Mouse (Mus musculus) lung, adult 2 months (tissue): ENCODE results near the gene Ttyh3. TPM values are rescaled to one million over a fixed set of nuclear protein-coding genes. Genes with fewer than 3 reads are reported as not detected.

Source experiments
- DNase-seq: peaks from one replicate; pipeline ENCODE4 v3.0.0; 2022
- H3K4me1 ChIP-seq: fragments of 200-500 bp; 2 replicates; pipeline ENCODE4 v1.6.1; 2011; ENCODE audit warnings: low read length; ENCODE audit not compliant: control insufficient read depth, insufficient read depth
- H3K4me3 ChIP-seq: fragments of 200-500 bp; replicated peaks from 2 replicates; pipeline ENCODE3; 2011; ENCODE audit warnings: low read depth, mild to moderate bottlenecking, control low read depth, low read length; ENCODE audit errors: extremely low read depth
- CTCF ChIP-seq: fragments of 200-500 bp; IDR thresholded peaks from 2 replicates; pipeline ENCODE4 v1.5.1; 2011; ENCODE audit warnings: mild to moderate bottlenecking, low read length, control low read depth; ENCODE audit not compliant: insufficient read depth
- POLR2A ChIP-seq: fragments of 200-500 bp; IDR thresholded peaks from 2 replicates; pipeline ENCODE4 v1.6.1; 2011; ENCODE audit warnings: low read depth, mild to moderate bottlenecking, control low read depth, low read length, borderline replicate concordance; ENCODE audit errors: extremely low read depth
- WGBS: fragments of 180-500 bp; shearing (Covaris S2); methylation state at CpG from one replicate; pipeline ENCODE4 v1.1.7; 2018; 5-methylcytosine and 5-hydroxymethylcytosine counted together
- polyA plus RNA-seq: library from polyadenylated mRNA; depleted of rRNA; stranded (reverse); fragments of >200 nt; gene quantifications from 2 replicates; pipeline ENCODE4 v1.2.3, GENCODE M21; 2012

The Ttyh3 gene
- polyA plus RNA-seq, 1 experiment = 117 TPM

DNA sequence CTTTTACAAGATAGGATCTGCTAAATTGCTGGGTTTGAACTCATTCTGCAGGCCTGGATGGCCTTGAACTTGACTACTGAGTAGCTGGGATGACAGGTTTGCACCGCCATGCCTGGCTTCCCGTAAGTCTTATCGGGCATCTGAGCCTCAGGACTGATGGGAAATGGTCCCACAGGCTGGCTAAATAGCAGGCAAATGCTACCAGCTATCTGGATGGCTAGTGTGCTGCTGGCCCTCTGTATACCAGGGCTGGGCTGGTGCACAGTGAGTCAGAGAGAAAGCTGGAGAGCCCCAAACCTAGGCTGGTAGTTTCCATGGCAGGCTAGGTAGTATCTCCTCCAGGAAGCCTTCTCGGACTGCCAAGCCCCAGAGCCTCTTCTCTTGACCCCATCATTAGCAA lies 3.4 kb downstream of the Ttyh3 start:
- TF ChIP-seq CTCF (no peak), POLR2A (no peak)
- Histone ChIP-seq H3K4me3 (no peak overlapping the region), H3K4me1 (peaks cover 16% of the 10 kb centered on the region)
- no peak for DNase-seq
- 56% methylated on average over 4 of the region's 4 CpGs for WGBS

DNA sequence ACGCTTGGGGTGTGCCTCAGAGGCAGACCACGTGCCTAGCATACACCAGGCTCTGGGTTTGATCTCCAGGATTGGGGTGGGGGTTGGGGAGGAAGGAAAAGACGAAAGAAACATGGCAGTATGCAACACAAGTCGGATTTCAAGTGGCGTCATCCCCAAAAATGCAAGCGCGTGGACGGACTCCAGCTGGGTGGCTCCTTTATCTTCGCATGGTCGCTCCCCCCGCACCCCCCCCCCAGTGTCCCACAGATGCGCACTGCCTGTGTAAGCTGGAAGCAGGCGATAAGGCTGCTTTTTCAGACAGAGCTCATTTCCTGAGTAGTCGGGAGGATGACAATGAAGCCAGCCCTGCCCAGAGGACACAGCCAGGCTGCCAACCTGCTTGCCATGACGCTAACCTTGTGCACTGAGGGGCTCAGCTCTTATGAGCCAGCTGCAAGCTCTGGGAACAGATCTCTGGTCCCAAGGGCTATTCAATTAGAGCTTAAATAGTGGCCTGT lies 4.1 kb downstream of the Ttyh3 start:
- Histone ChIP-seq H3K4me3 (no peak overlapping the region), H3K4me1 (peaks cover 16% of the 10 kb centered on the region)
- WGBS = 50% methylated on average over 15 of the region's 15 CpGs
- no peak for DNase-seq
- no peak for TF ChIP-seq CTCF

- DNase-seq = no peak
- Histone ChIP-seq H3K4me3 (no peak overlapping the region), H3K4me1 (peaks cover 15% of the 10 kb centered on the region)
- TF ChIP-seq CTCF (no peak), POLR2A (no peak)
- WGBS = 69% methylated on average over 6 of the region's 6 CpGs
Measured at GRCm38 (mm10) chr5:140644263-140644662, 4.6 kb downstream of the Ttyh3 start.

DNA sequence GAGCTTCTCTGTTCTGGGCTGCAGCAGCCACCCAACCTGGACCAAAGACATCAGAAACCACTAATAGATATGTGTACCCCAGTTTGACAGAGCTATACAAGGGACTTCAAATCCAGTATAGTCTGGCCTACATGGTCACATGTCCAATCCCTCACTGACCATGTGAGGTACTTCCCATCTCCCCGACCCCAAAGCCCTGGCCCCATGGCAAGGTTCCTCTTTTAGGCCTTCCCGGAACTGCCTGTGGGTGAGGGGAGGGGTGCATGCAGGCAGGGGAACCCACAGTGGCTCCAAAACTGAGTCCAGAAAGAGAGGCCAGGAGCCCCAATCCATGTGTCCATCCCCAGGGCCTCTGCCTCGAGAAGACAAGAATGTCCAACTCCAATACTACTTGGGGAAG lies 6.8 kb downstream of the Ttyh3 start:
- TF ChIP-seq CTCF = no peak
- TF ChIP-seq POLR2A = no peak
- 51% methylated on average over 3 of the region's 3 CpGs for WGBS

GRCm38 (mm10) chr5:140641254-140641928 lies 7.4 kb downstream of the Ttyh3 start:
- H3K4me1 ChIP-seq = peaks cover 19% of the 10 kb centered on the region
- no peak overlapping the region for H3K4me3 ChIP-seq
- DNase-seq = no peak
- 44% methylated on average over 10 of the region's 10 CpGs for WGBS
- no peak for TF ChIP-seq POLR2A

More for the DNA sequence above, 6.8 kb downstream of the Ttyh3 start:
- Histone ChIP-seq H3K4me1 (peaks cover 18% of the 10 kb centered on the region), H3K4me3 (no peak overlapping the region)
- no peak for DNase-seq

DNA sequence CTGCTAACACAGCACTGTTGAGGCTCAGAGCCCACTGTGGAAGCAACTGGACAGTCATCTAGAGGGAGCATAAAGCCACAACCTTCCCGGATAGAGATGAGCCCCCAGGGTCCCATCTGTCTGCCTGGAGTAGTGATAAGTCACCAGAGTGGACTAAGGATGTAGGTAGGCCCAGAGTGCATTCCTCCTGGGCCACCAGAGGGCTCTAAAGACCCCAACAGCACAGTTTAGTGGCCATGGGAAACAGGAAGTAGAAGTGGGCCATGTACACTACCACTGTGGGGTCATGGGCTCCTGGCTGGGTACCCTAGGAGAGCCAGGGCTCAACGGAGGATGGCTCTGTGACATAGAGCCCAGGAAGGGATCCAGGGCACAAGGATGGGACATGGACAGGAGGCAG lies 8.0 kb downstream of the Ttyh3 start:
- 57% methylated on average over 2 of the region's 2 CpGs for WGBS
- TF ChIP-seq CTCF (peak; percentile 19; the same call in 1 of the 2 replicates), POLR2A (no peak)
- peaks cover 18% of the 10 kb centered on the region for H3K4me1 ChIP-seq
- H3K4me3 ChIP-seq = no peak overlapping the region
- no peak for DNase-seq

DNA sequence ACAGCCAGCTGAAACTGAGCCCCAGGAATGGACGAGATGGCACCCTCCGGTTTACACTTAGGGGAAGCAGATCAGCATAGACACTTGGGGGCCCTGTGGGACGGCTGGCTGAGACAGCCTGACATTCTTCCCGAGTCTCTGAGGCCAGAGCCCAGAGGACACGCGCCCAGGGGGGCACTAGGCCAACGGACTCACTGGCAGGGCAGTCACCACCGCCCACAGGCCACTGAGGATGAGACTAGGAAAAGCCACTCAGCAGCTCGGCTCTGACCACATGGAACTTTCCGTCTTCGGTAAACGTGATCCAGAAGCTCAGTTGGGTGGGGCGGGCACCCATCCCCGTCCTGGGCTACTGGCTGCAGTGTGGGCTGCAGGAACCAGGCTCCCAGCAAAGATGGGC lies 9.0 kb downstream of the Ttyh3 start:
- TF ChIP-seq CTCF (no peak), POLR2A (no peak)
- Histone ChIP-seq H3K4me3 (no peak overlapping the region), H3K4me1 (peaks cover 15% of the 10 kb centered on the region)
- WGBS = 47% methylated on average over 14 of the region's 14 CpGs
- DNase-seq = no peak

DNA sequence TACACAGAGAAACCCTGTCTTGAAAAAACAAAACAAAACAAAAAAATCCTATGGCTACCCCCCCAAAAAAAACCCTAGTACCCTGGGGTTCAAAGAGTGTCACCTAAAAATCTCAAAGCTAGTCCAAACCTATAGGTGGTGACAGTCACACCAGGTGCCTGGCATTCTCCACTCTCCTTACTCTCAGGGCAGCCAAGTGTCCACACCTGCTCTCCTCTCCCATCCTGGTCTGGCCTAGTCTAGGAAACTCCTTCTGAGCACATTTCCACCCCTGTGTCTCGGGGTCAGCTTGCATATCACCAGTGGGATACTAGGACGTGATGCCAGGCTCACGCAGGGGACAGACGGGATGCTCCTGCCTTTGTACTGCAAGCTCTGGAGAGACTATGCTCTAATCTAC lies 9.5 kb downstream of the Ttyh3 start:
- no peak for DNase-seq
- Histone ChIP-seq H3K4me1 (peaks cover 15% of the 10 kb centered on the region), H3K4me3 (no peak overlapping the region)
- TF ChIP-seq CTCF (no peak), POLR2A (no peak)
- 88% methylated on average over 4 of the region's 4 CpGs for WGBS

- Histone ChIP-seq H3K4me3 (no peak overlapping the region), H3K4me1 (peaks cover 15% of the 10 kb centered on the region)
- TF ChIP-seq CTCF (no peak), POLR2A (no peak)
- no peak for DNase-seq
- 78% methylated on average over 6 of the region's 6 CpGs for WGBS
Measured at GRCm38 (mm10) chr5:140638484-140638883, 10.3 kb downstream of the Ttyh3 start.

DNA sequence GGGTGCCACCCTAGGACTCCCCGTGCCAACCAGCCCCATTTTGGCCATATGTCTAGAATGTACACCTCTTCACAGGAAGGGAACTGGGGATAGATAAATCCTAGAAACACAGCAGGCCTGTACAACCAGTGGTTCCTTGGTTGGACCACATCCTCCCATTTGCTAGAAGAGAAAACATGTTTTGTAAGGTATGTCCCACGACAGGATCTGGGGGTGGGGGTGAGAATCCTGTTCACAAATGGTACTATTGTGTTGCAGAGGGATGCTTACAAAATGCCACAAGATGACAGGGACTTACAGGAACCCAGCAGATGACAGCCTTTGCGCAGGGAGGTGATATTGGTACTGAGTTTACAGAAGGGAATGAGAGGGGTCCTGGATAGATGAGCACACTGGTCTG lies 10.8 kb downstream of the Ttyh3 start:
- Histone ChIP-seq H3K4me1 (peaks cover 16% of the 10 kb centered on the region), H3K4me3 (no peak overlapping the region)
- DNase-seq = no peak
- TF ChIP-seq POLR2A = no peak
- TF ChIP-seq CTCF = no peak
- WGBS = 65% methylated on average over 3 of the region's 3 CpGs
